Mouse (Mus musculus) neural tube, embryonic 12.5 days (tissue): ENCODE measurements around the gene Usp10. TPM values are rescaled to one million over a fixed set of nuclear protein-coding genes. Genes with fewer than 3 reads are reported as not detected.

Experiments
- ATAC-seq: fragments of 200-750 bp; cut with Nextera tagmentation; 2 replicates; pipeline ENCODE4 v1.8.0; 2017; ENCODE audit warnings: low read depth, mild to moderate bottlenecking, moderate TSS enrichment, moderate library complexity; ENCODE audit not compliant: low FRiP score
- H3K27ac ChIP-seq: fragments of 300-500 bp; sonication (generic); 2 replicates; pipeline ENCODE4 v1.5.1; 2016
- H3K27me3 ChIP-seq: fragments of 300-500 bp; sonication (generic); replicated peaks from 2 replicates; pipeline ENCODE4 v1.6.1; 2016; ENCODE audit warnings: mild to moderate bottlenecking
- H3K36me3 ChIP-seq: fragments of 300-500 bp; sonication (generic); 2 replicates; pipeline ENCODE4 v1.6.1; 2016; ENCODE audit warnings: mild to moderate bottlenecking
- H3K4me1 ChIP-seq: fragments of 300-500 bp; sonication (generic); 2 replicates; pipeline ENCODE4 v1.6.1; 2016
- H3K4me2 ChIP-seq: fragments of 300-500 bp; sonication (generic); replicated peaks from 2 replicates; pipeline ENCODE4 v1.6.1; 2016; ENCODE audit warnings: mild to moderate bottlenecking
- H3K4me3 ChIP-seq: fragments of 300-500 bp; sonication (generic); 2 replicates; pipeline ENCODE4 v1.5.1; 2016
- H3K9ac ChIP-seq: fragments of 300-500 bp; sonication (generic); 2 replicates; pipeline ENCODE4 v1.6.1; 2016; ENCODE audit warnings: mild to moderate bottlenecking
- H3K9me3 ChIP-seq: fragments of 300-500 bp; sonication (generic); 2 replicates; pipeline ENCODE4 v1.6.1; 2016; ENCODE audit warnings: mild to moderate bottlenecking
- WGBS: fragments of 180-500 bp; shearing (Covaris S2); methylation state at CpG from one replicate; pipeline ENCODE4 v1.1.7; 2016; 5-methylcytosine and 5-hydroxymethylcytosine counted together
- polyA plus RNA-seq: library from polyadenylated mRNA; unstranded; fragments of >200 nt; fragmentation: Nextera tagmentation; extraction: Ambion mirVana; gene quantifications from 2 replicates; pipeline ENCODE4 v1.2.1, GENCODE M21; 2016

Usp10 gene
- polyA plus RNA-seq, 1 experiment from 2014 or later: 142 TPM

DNA sequence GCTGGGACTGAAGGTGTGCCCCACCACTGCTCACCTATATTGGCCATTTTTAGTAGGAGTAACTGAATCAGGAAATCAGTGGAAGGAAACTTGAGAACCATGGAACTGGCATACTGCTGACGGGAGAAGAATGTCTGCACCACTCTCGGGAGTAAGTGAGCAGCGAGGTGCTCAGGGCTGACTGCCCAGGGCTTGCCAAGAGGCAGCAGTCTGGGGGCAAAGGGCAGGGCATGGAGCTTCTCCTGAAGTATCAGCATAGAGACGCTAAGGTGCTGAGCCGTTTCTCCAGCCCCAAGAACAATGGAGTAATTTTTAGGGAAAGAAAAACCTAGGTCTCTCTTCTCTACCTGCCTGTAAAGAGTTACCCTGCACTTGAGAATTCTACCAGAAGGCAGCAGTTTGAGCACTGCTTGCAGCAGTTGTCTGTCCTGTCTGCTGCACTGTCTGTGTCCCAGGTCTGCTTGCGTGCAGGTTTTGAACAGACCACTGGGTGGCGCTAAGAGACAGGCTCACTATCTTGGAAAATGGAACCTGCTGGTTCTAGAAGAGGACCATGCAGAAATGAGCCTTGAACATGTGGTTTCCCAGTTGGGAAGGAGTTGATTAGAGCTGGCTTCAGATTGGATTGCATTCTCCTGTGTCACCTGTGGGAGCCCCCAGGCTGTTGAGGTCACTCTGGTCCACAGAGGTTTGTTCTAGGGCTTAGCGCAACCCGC, 34.1 kb downstream of the Usp10 start:
- Histone ChIP-seq H3K4me3 (no peak overlapping the region), H3K27me3 (no peaks in the 10 kb centered on the region), H3K4me2 (no peak overlapping the region), H3K9me3 (no peaks in the 10 kb centered on the region), H3K27ac (no peak overlapping the region), H3K4me1 (0 out of 2 replicates have a peak, but pooled peaks cover 3% of the 10 kb centered on the region), H3K36me3 (peaks cover 53% of the 10 kb centered on the region), H3K9ac (no peak overlapping the region)
- no peak for ATAC-seq
- WGBS: 66% methylated on average over 9 of the region's 9 CpGs

DNA sequence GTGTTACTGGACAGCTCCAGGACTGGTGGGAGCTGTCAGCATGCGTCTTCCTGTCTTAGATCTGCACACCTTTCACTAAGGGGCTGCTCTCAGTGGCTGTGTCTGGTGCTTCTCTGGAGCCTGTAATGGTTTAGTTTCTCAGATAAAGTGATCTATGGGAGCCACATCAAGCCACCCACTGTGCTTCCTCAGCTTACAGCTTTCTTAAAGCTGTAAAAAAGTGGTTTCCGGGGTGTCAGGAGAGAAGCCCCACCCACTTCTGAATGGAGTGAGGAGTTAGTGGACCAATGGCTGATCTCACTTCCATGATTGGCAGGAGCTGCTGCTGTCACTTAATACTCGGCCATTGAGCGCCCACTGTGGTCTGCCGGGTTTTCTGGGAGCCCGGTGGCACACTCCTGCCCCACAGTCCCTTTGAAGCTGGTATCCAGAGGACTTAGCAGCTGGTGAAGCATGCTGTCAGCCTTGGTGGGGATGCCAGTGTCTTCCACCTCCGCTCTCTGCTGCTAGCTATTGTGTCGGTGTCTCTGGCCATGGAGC, 36.2 kb downstream of the Usp10 start:
- Histone ChIP-seq H3K4me2 (no peak overlapping the region), H3K27me3 (no peaks in the 10 kb centered on the region), H3K9ac (no peak overlapping the region), H3K27ac (no peak overlapping the region), H3K36me3 (peaks cover 64% of the 10 kb centered on the region), H3K4me3 (no peak overlapping the region), H3K9me3 (no peaks in the 10 kb centered on the region), H3K4me1 (0 out of 2 replicates have a peak, but pooled peaks cover 3% of the 10 kb centered on the region)
- WGBS: 74% methylated on average over 8 of the region's 8 CpGs
- ATAC-seq: no peak

DNA sequence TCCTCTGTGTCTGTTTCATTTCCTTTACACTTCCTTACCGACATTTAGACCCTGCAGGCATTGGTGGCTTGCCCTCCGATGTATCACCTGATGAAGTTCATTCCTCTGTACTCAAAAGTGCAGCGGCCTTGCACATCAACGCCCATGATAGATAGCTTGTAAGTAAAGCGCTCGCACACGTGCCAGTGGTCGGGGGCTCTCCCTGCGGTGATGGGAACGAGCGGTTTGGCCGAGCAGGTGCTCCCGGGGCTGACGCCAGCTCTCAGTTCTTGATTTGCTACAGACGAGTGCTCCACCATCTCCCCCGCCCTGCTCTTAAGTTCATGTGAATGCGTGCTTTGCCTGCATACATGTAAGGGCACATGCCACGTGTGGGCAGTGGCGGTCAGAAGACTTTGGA, 37.5 kb downstream of the Usp10 start:
- no peak overlapping the region for H3K9ac ChIP-seq
- 0 out of 2 replicates have a peak, but pooled peaks cover 3% of the 10 kb centered on the region for H3K4me1 ChIP-seq
- WGBS: 89% methylated on average over 19 of the region's 19 CpGs
- peaks cover 64% of the 10 kb centered on the region for H3K36me3 ChIP-seq
- H3K4me2 ChIP-seq: no peak overlapping the region
- H3K9me3 ChIP-seq: no peaks in the 10 kb centered on the region
- no peak for ATAC-seq
- no peak overlapping the region for H3K4me3 ChIP-seq
- H3K27ac ChIP-seq: no peak overlapping the region
- H3K27me3 ChIP-seq: no peaks in the 10 kb centered on the region

DNA sequence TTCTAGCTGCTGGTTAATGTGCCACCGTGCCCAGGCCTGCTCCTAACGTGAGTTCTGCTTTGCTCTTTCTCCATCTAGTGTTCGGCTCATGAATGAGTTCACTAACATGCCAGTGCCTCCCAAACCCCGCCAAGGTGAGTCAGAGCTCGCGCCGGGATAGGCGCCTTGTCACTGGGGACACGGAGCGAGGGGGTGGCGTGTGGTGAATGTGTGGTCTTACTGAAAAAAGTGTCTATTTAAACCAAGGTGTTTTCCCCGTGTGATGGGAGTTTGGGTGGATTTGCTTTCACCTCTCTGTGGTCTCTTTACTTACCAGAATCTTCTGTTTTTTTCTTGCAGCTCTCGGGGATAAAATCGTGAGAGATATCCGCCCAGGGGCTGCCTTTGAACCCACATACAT, 38.2 kb downstream of the Usp10 start:
- H3K9ac ChIP-seq: no peak overlapping the region
- no peak for ATAC-seq
- H3K27me3 ChIP-seq: no peaks in the 10 kb centered on the region
- H3K36me3 ChIP-seq: peaks cover 71% of the 10 kb centered on the region
- no peak overlapping the region for H3K27ac ChIP-seq
- H3K9me3 ChIP-seq: no peaks in the 10 kb centered on the region
- WGBS: 82% methylated on average over 15 of the region's 15 CpGs
- H3K4me3 ChIP-seq: no peak overlapping the region
- H3K4me1 ChIP-seq: 0 out of 2 replicates have a peak, but pooled peaks cover 3% of the 10 kb centered on the region
- no peak overlapping the region for H3K4me2 ChIP-seq

DNA sequence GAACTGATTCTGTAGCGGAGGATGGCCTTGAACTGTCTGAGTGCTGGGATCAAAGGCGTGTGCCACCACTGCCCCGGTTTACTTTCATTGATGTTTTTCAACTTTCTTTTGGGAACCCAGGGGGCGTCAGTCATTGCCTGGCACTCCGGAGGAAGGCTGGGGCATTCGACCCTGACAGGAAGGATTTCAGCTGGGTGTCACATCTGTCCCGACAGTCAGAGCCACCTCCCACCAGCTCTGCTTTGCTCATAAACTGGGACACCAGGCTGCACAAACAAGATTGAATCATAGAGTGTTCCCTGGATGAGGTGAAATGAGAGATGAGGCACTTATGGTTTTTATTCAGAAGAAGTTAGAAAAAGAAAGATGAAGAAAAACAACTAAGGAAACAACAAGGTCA, 42.1 kb downstream of the Usp10 start:
- H3K27ac ChIP-seq: no peak overlapping the region
- WGBS: 38% methylated on average over 7 of the region's 7 CpGs
- no peak overlapping the region for H3K4me3 ChIP-seq
- no peaks in the 10 kb centered on the region for H3K4me1 ChIP-seq
- no peaks in the 10 kb centered on the region for H3K27me3 ChIP-seq
- no peak overlapping the region for H3K4me2 ChIP-seq
- no peak overlapping the region for H3K9ac ChIP-seq
- H3K36me3 ChIP-seq: peaks cover 89% of the 10 kb centered on the region
- H3K9me3 ChIP-seq: no peaks in the 10 kb centered on the region
- ATAC-seq: no peak

DNA sequence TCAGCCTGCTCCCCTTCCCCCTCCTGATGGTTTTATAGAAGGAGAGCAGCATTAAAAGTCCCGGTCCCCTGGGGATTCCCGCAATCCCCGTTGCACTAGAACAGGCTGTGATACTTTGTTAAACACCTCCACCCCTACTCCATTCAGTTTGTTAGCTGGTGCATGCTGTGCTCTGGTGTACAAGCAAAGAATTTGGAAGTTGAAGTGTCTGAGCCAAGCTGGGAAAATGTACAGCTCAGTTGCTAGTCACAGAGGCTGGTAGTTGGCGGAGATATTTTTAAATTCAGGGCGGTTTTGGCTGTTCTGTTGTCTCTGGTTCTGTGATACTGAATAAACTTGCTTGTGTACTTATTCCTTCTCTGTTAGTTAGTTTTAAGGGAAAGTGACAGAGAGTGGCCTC, 42.6 kb downstream of the Usp10 start:
- Histone ChIP-seq H3K9me3 (no peaks in the 10 kb centered on the region), H3K4me1 (no peaks in the 10 kb centered on the region), H3K4me2 (no peak overlapping the region), H3K9ac (no peak overlapping the region), H3K36me3 (peaks cover 91% of the 10 kb centered on the region), H3K4me3 (no peak overlapping the region), H3K27me3 (no peaks in the 10 kb centered on the region), H3K27ac (no peak overlapping the region)
- ATAC-seq: no peak
- 46% methylated on average over 5 of the region's 5 CpGs for WGBS

DNA sequence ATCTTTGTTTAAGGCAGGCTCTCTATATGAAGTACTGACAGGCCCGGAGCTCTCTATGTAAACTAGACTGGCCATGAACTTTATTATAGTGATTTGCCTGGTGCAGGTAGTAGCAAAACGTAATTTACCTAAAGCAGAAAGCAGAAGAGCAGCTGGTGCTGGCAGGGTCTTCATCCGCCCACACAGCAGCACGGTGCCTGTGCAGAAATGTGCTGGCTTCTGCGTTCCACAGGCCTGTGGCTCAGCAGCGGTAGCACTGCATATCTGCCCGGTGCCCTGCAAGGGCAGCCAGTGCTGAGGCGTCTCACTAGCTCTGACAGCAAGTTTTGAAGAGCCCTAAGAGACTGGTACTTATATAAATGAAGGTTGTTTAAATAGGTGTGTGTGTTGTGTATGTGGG, 45.2 kb downstream of the Usp10 start:
- H3K36me3 ChIP-seq: peaks cover 79% of the 10 kb centered on the region

GRCm38 (mm10) chr8:119958076-119958475, 47.9 kb downstream of the Usp10 start:
- Histone ChIP-seq H3K4me1 (peaks cover 8% of the 10 kb centered on the region; the same call in 1 of the 2 replicates), H3K27ac (no peak overlapping the region), H3K9ac (no peak overlapping the region), H3K36me3 (peaks cover 52% of the 10 kb centered on the region), H3K4me3 (no peak overlapping the region), H3K27me3 (no peaks in the 10 kb centered on the region), H3K4me2 (no peak overlapping the region), H3K9me3 (no peaks in the 10 kb centered on the region)
- 97% methylated on average over 10 of the region's 10 CpGs for WGBS
- ATAC-seq: no peak

More for the DNA sequence above, 45.2 kb downstream of the Usp10 start:
- Histone ChIP-seq H3K4me3 (no peak overlapping the region), H3K27me3 (no peaks in the 10 kb centered on the region), H3K4me2 (no peak overlapping the region), H3K9me3 (no peaks in the 10 kb centered on the region), H3K27ac (no peak overlapping the region), H3K9ac (no peak overlapping the region), H3K4me1 (0 out of 2 replicates have a peak, but pooled peaks cover 2% of the 10 kb centered on the region)
- WGBS: 95% methylated on average over 8 of the region's 8 CpGs
- ATAC-seq: no peak

DNA sequence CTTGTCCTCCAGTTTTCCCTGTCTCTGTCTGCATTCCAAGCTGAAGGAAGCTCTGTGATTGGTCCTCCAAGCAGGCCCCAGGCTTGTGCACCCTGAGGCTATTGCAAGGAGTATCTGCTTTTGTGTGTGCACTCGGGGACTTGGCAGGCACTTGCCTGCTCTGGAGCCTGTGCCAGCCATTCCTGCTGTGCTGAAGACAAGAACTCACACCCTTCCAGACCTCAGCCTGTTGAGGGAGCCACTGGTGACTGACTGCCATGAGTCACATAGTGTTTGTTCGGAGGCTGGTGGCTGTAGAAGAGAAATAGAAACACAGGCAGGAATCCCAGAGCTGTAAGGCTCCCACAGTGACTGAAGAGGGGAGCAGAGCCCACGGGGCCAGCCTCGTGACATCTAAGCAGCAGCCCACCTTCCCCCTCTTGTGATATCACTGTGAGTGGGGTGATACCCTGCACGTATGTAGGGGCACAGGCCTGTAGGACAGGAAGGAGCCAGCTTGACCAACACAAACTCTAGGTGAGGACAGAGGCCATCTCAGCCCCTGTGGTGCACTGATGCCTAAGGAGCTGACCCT, 50.5 kb downstream of the Usp10 start:
- Histone ChIP-seq H3K27ac (no peak overlapping the region), H3K4me1 (peaks cover 8% of the 10 kb centered on the region; the same call in 1 of the 2 replicates), H3K4me3 (no peak overlapping the region), H3K27me3 (no peaks in the 10 kb centered on the region), H3K9ac (no peak overlapping the region), H3K36me3 (peaks cover 27% of the 10 kb centered on the region), H3K4me2 (no peak overlapping the region), H3K9me3 (no peaks in the 10 kb centered on the region)
- no peak for ATAC-seq
- 53% methylated on average over 5 of the region's 5 CpGs for WGBS

DNA sequence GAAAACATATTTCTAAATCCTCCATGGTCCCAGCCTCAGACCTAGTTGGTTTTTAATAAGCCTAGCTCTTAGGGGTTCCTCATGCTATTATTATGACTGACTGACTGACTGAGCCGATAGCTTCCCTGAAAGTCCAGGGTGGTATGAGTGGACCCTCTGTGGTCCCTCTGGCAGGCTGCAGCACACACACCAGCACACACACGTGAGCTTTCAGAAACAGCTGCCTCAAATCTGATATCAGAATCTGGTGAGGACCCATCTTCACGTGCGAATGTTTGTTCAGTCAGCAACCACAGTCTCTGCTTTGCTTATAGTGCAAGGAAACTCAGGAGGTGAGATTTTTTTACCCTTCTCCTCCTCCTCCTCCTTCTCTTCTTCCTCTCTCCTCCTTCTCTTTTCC, 54.7 kb downstream of the Usp10 start:
- H3K4me2 ChIP-seq: no peak overlapping the region
- H3K4me3 ChIP-seq: no peak overlapping the region
- peaks cover 6% of the 10 kb centered on the region; the same call in 1 of the 2 replicates for H3K9me3 ChIP-seq
- 88% methylated on average over 4 of the region's 4 CpGs for WGBS
- no peak overlapping the region for H3K9ac ChIP-seq
- ATAC-seq: no peak
- H3K4me1 ChIP-seq: peaks cover 8% of the 10 kb centered on the region; the same call in 1 of the 2 replicates
- no peaks in the 10 kb centered on the region for H3K27me3 ChIP-seq
- no peak overlapping the region for H3K27ac ChIP-seq
- no peaks in the 10 kb centered on the region for H3K36me3 ChIP-seq

GRCm38 (mm10) chr8:119967435-119967834, 57.3 kb downstream of the Usp10 start:
- 88% methylated on average over 9 of the region's 9 CpGs for WGBS
- no peaks in the 10 kb centered on the region for H3K36me3 ChIP-seq
- no peaks in the 10 kb centered on the region for H3K27me3 ChIP-seq
- no peak overlapping the region for H3K4me2 ChIP-seq
- no peak for ATAC-seq
- no peak overlapping the region for H3K27ac ChIP-seq
- H3K4me3 ChIP-seq: no peak overlapping the region
- H3K9me3 ChIP-seq: peaks cover 6% of the 10 kb centered on the region; the same call in 1 of the 2 replicates
- H3K9ac ChIP-seq: no peak overlapping the region
- no peaks in the 10 kb centered on the region for H3K4me1 ChIP-seq

DNA sequence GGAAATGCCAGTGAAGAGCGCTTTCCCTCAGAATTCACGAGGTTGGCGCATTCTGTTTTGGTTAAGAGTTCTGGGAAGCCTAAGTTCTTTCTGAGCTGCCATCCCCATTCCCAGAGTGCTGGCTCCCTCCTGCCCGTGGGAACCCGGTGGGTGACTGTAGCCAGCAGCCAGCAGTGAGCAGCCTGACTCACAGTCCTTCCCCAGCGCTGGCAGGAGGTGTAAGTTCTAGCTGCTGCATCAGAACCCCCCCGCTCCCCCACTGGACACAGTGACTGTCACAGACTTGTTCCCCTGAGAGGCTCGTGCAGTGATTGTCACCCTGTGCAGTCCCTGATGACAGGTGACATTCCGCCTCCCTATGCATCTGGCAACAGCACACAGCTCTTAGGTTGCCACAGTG, 60.0 kb downstream of the Usp10 start:
- Histone ChIP-seq H3K4me2 (no peak overlapping the region), H3K9me3 (peaks cover 6% of the 10 kb centered on the region; the same call in 1 of the 2 replicates), H3K9ac (no peak overlapping the region), H3K4me3 (no peak overlapping the region), H3K4me1 (no peaks in the 10 kb centered on the region), H3K36me3 (no peaks in the 10 kb centered on the region), H3K27me3 (no peaks in the 10 kb centered on the region), H3K27ac (no peak overlapping the region)
- WGBS: 79% methylated on average over 9 of the region's 9 CpGs
- no peak for ATAC-seq
